Mouse (Mus musculus): ENCODE measurements around the gene Ppp4r3b. TPM values are rescaled to one million over a fixed set of nuclear protein-coding genes. Genes with fewer than 3 reads are reported as not detected.

Gene Ppp4r3b
- polyA plus RNA-seq, 1 experiment from 2014 or later = 77.8 TPM

DNA sequence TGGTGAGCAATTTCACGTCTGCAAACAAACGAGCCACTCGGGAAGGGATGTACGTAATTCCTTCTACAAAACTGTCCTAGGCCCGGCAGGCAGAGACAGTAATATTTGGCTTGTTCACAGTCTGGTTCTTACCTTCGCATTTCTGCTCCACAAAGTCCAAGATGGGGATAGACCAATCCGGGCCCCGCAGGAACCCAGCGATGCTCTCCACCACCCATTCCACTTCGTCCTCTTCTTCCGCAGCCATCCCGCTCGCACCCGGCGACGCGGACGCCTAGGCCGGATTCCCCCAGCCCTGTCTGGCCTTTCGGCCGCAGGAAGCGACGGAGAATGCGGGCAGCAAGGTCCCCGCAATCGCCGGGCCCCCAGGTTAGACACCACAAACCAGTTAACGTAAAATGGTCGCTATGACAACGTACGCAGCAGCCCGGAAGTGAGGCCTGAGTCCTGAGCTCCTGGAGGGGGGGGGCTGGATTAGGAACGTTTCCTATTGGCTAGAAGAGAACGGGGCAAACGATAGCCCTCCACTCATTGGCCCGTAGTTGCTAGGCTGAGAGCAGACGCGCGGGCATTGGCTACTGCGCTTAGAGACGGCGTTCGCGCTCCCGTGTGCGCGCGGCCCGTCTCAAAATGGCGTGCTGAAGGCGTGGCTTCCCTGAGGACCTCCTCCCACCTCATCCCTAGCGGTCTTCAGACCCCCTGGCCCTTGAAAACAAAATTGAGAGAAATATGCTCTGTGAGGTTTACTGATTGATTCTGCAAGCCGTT, 74.4 kb downstream of the Ppp4r3b start, which contains the start of gene Cfap36:
Gene Cfap36, minus strand, starts transcription at position 527 of the 768 bp plus-strand sequence.
- peak within 1 kb of the TSS; percentile 58; the same call in 1 of the 2 replicates for H3K27ac ChIP-seq (ENCODE audit: low read length)
- H3K4me2 ChIP-seq (ENCODE audit: low read depth, low read length) = peak within 1 kb of the TSS; percentile 84
- no peaks in the 10 kb centered on the region for H3K27me3 ChIP-seq (ENCODE audit: control insufficient read depth, insufficient read depth, low read length)
- H3K4me1 ChIP-seq (ENCODE audit: control insufficient read depth, insufficient read depth, low read length) = peaks cover 9% of the 10 kb centered on the region; the same call in 1 of the 2 replicates
- peak; percentile 100 for ATAC-seq (ENCODE audit: insufficient read depth, low FRiP score)
- under 1% methylated on average over 53 of the region's 53 CpGs for WGBS
- peak within 1 kb of the TSS; percentile 85 for H3K4me3 ChIP-seq (replicated peaks; ENCODE audit: low read length)
- no peaks in the 10 kb centered on the region for H3K36me3 ChIP-seq (ENCODE audit: control insufficient read depth, insufficient read depth, low read length)
- H3K9me3 ChIP-seq (replicated peaks; ENCODE audit: control insufficient read depth, low read length) = no peaks in the 10 kb centered on the region
- H3K9ac ChIP-seq (ENCODE audit: low read length) = peak within 1 kb of the TSS; percentile 80

- no peak overlapping the region for H3K9ac ChIP-seq (ENCODE audit: low read length)
- H3K27ac ChIP-seq (ENCODE audit: low read length) = no peak overlapping the region
- H3K4me2 ChIP-seq (ENCODE audit: low read depth, low read length) = peak overlapping the region; percentile 45
- peak overlapping the region; percentile 85 for H3K4me3 ChIP-seq (replicated peaks; ENCODE audit: low read length)
- H3K9me3 ChIP-seq (replicated peaks; ENCODE audit: control insufficient read depth, low read length) = no peaks in the 10 kb centered on the region
- 93% methylated on average over 1 of the region's 1 CpGs for WGBS
- ATAC-seq (ENCODE audit: insufficient read depth, low FRiP score) = no peak
- H3K4me1 ChIP-seq (ENCODE audit: control insufficient read depth, insufficient read depth, low read length) = peaks cover 9% of the 10 kb centered on the region; the same call in 1 of the 2 replicates
- no peaks in the 10 kb centered on the region for H3K36me3 ChIP-seq (ENCODE audit: control insufficient read depth, insufficient read depth, low read length)
- no peaks in the 10 kb centered on the region for H3K27me3 ChIP-seq (ENCODE audit: control insufficient read depth, insufficient read depth, low read length)
Measured at GRCm38 (mm10) chr11:29247725-29248124, 75.0 kb downstream of the Ppp4r3b start.

- Histone ChIP-seq H3K9ac (ENCODE audit: low read length) (no peak overlapping the region), H3K4me1 (ENCODE audit: control insufficient read depth, insufficient read depth, low read length) (peaks cover 9% of the 10 kb centered on the region; the same call in 1 of the 2 replicates), H3K4me3 (replicated peaks; ENCODE audit: low read length) (no peak overlapping the region), H3K36me3 (ENCODE audit: control insufficient read depth, insufficient read depth, low read length) (no peaks in the 10 kb centered on the region), H3K4me2 (ENCODE audit: low read depth, low read length) (no peak overlapping the region), H3K9me3 (replicated peaks; ENCODE audit: control insufficient read depth, low read length) (no peaks in the 10 kb centered on the region), H3K27ac (ENCODE audit: low read length) (no peak overlapping the region), H3K27me3 (ENCODE audit: control insufficient read depth, insufficient read depth, low read length) (no peaks in the 10 kb centered on the region)
- 91% methylated on average over 5 of the region's 5 CpGs for WGBS
- no peak for ATAC-seq (ENCODE audit: insufficient read depth, low FRiP score)
Measured at GRCm38 (mm10) chr11:29248386-29248785, 75.7 kb downstream of the Ppp4r3b start.

DNA sequence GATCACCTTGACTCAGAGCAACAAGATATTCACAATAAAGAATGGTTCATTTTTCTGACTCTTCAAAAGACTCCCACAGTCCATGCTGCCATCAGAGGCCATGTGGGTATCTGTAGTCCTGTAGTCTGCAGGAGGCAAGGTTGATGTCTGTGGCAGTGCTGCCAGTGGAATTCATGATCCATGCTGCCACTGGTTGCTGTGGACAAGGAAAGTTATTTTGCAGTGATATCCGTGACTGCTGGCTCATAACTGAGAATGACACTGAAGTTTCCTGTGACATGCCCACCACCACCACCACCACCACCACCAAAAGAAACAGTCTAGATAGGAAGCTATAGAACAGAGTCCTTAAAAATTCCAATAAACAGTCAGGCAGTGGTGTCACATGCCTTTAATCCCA, 82.0 kb downstream of the Ppp4r3b start:
- H3K9ac ChIP-seq (ENCODE audit: low read length) = no peak overlapping the region
- H3K9me3 ChIP-seq (replicated peaks; ENCODE audit: control insufficient read depth, low read length) = no peaks in the 10 kb centered on the region
- no peak overlapping the region for H3K4me3 ChIP-seq (replicated peaks; ENCODE audit: low read length)
- H3K4me1 ChIP-seq (ENCODE audit: control insufficient read depth, insufficient read depth, low read length) = no peaks in the 10 kb centered on the region
- no peak for ATAC-seq (ENCODE audit: insufficient read depth, low FRiP score)
- no peaks in the 10 kb centered on the region for H3K36me3 ChIP-seq (ENCODE audit: control insufficient read depth, insufficient read depth, low read length)
- no peak overlapping the region for H3K4me2 ChIP-seq (ENCODE audit: low read depth, low read length)
- 78% methylated on average over 1 of the region's 1 CpGs for WGBS
- no peaks in the 10 kb centered on the region for H3K27me3 ChIP-seq (ENCODE audit: control insufficient read depth, insufficient read depth, low read length)
- H3K27ac ChIP-seq (ENCODE audit: low read length) = no peak overlapping the region

DNA sequence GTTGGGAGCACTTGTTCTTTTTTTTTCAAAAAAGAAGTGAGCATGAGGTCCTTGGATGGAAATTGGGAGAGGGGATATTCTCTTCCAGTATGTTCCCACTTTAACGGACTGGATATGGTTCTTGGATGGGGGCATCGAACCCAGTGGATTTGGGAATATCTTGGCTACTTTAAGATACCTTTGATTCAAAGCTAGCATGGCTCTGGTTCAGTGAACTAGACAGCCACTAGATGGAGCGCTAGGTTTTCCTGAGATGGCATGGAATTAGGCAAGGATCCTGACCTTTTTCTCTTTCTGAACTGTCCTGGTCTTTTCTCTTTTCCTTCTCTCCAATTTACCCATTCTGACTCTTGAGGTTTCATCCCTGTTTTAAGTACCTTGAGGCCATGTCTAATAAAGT, 95.1 kb downstream of the Ppp4r3b start:
- 18% methylated on average over 3 of the region's 3 CpGs for WGBS
- Histone ChIP-seq H3K4me2 (ENCODE audit: low read depth, low read length) (no peak overlapping the region), H3K27me3 (ENCODE audit: control insufficient read depth, insufficient read depth, low read length) (no peaks in the 10 kb centered on the region), H3K4me3 (replicated peaks; ENCODE audit: low read length) (no peak overlapping the region), H3K36me3 (ENCODE audit: control insufficient read depth, insufficient read depth, low read length) (no peaks in the 10 kb centered on the region), H3K9ac (ENCODE audit: low read length) (no peak overlapping the region), H3K9me3 (replicated peaks; ENCODE audit: control insufficient read depth, low read length) (no peaks in the 10 kb centered on the region), H3K4me1 (ENCODE audit: control insufficient read depth, insufficient read depth, low read length) (no peaks in the 10 kb centered on the region), H3K27ac (ENCODE audit: low read length) (no peak overlapping the region)
- no peak for ATAC-seq (ENCODE audit: insufficient read depth, low FRiP score)

Other genes with a start within 250 kb of the Ppp4r3b start
- gene Pnpt1, start 42.1 kb upstream of the Ppp4r3b start, polyA plus RNA-seq (2015; fragmentation: Nextera tagmentation; extraction: Ambion mirVana) = 36.0 and 42.3 TPM in 2 replicates
- 44.4 and 44.8 TPM in 2 replicates for gene Cfap36, start 74.5 kb downstream of the Ppp4r3b start, polyA plus RNA-seq (2015; fragmentation: Nextera tagmentation; extraction: Ambion mirVana)
- gene Ccdc88a, start 200.8 kb downstream of the Ppp4r3b start, polyA plus RNA-seq (2015; fragmentation: Nextera tagmentation; extraction: Ambion mirVana) = 11.0 and 17.6 TPM in 2 replicates

Data from stomach, embryonic 16.5 days (tissue).